Mouse (Mus musculus) intestine, embryonic 15.5 days (tissue): ENCODE data around the gene Evi5. TPM values are rescaled to one million over a fixed set of nuclear protein-coding genes. Genes with fewer than 3 reads are reported as not detected.

Experiments used
- ATAC-seq: fragments of 200-750 bp; cut with Nextera tagmentation; 2 replicates; pipeline ENCODE4 v1.8.0; 2017; ENCODE audit warnings: moderate TSS enrichment, moderate library complexity
- H3K27ac ChIP-seq: fragments of 300-500 bp; sonication (generic); 2 replicates; pipeline ENCODE4 v1.5.1; 2015; ENCODE audit warnings: mild to moderate bottlenecking, inconsistent platforms
- H3K27me3 ChIP-seq: fragments of 300-500 bp; sonication (generic); replicated peaks from 2 replicates; pipeline ENCODE4 v1.6.1; 2015; ENCODE audit warnings: inconsistent platforms
- H3K36me3 ChIP-seq: fragments of 300-500 bp; sonication (generic); 2 replicates; pipeline ENCODE4 v1.6.1; 2015; ENCODE audit warnings: inconsistent platforms
- H3K4me1 ChIP-seq: fragments of 300-500 bp; sonication (generic); replicated peaks from 2 replicates; pipeline ENCODE4 v1.6.1; 2015; ENCODE audit warnings: inconsistent platforms
- H3K4me2 ChIP-seq: fragments of 300-500 bp; sonication (generic); replicated peaks from 2 replicates; pipeline ENCODE4 v1.6.1; 2015; ENCODE audit warnings: mild to moderate bottlenecking, inconsistent platforms
- H3K4me3 ChIP-seq: fragments of 300-500 bp; sonication (generic); replicated peaks from 2 replicates; pipeline ENCODE4 v1.5.1; 2015; ENCODE audit warnings: inconsistent platforms
- H3K9ac ChIP-seq: fragments of 300-500 bp; sonication (generic); 2 replicates; pipeline ENCODE4 v1.6.1; 2015; ENCODE audit warnings: inconsistent platforms
- H3K9me3 ChIP-seq: fragments of 300-500 bp; sonication (generic); 2 replicates; pipeline ENCODE4 v1.6.1; 2016; ENCODE audit warnings: inconsistent platforms
- WGBS: fragments of 180-500 bp; shearing (Covaris S2); methylation state at CpG from one replicate; pipeline ENCODE4 v1.1.7; 2015; 5-methylcytosine and 5-hydroxymethylcytosine counted together
- polyA plus RNA-seq: library from polyadenylated mRNA; unstranded; fragments of >200 nt; fragmentation: Nextera tagmentation; extraction: Ambion mirVana; gene quantifications from 2 replicates; pipeline ENCODE4 v1.2.1, GENCODE M21; 2015

The Evi5 gene
- polyA plus RNA-seq, 1 experiment from 2014 or later = 66.3 TPM

GRCm38 (mm10) chr5:107717871-107718361 is 157.0 kb downstream of the Evi5 start:
- Histone ChIP-seq H3K27ac (no peak overlapping the region), H3K9me3 (no peaks in the 10 kb centered on the region), H3K4me2 (no peak overlapping the region), H3K9ac (no peak overlapping the region), H3K27me3 (peaks cover 48% of the 10 kb centered on the region), H3K36me3 (no peaks in the 10 kb centered on the region), H3K4me1 (peaks cover 16% of the 10 kb centered on the region), H3K4me3 (no peak overlapping the region)
- no peak for ATAC-seq
- WGBS = 16% methylated on average over 11 of the region's 11 CpGs

- Histone ChIP-seq H3K27ac (no peak overlapping the region), H3K4me2 (no peak overlapping the region), H3K9me3 (no peaks in the 10 kb centered on the region), H3K9ac (no peak overlapping the region), H3K27me3 (no peaks in the 10 kb centered on the region; the same call in 1 of the 2 replicates), H3K36me3 (no peaks in the 10 kb centered on the region), H3K4me3 (no peak overlapping the region), H3K4me1 (no peaks in the 10 kb centered on the region)
- ATAC-seq = no peak
- 54% methylated on average over 2 of the region's 2 CpGs for WGBS
Observed at GRCm38 (mm10) chr5:107711689-107712088, 163.2 kb downstream of the Evi5 start.

GRCm38 (mm10) chr5:107708124-107708797 is 166.6 kb downstream of the Evi5 start:
- ATAC-seq = no peak
- Histone ChIP-seq H3K9ac (no peak overlapping the region), H3K27me3 (no peaks in the 10 kb centered on the region), H3K4me2 (no peak overlapping the region), H3K27ac (no peak overlapping the region), H3K9me3 (no peaks in the 10 kb centered on the region), H3K36me3 (no peaks in the 10 kb centered on the region), H3K4me1 (no peaks in the 10 kb centered on the region; the same call in 1 of the 2 replicates), H3K4me3 (no peak overlapping the region)
- WGBS = 77% methylated on average over 8 of the region's 8 CpGs

DNA sequence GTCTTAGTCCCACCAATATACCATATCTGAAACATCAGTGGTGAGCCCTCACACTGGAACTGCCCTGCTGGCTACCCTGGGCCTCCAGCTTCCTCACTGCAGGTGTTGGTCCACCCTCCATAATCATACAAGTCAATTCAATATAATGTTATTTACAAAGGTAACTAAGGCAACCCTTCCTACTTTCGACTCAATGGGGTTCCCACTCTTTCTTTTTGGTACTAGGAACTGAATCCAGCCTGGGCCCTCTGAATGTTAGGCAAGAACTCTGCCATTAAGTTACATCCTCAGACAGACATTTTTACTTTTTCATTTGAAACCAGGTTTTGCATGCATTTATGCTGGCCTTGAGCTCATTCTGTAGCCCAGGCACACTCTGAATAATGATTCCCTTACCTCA is 168.6 kb downstream of the Evi5 start:
- H3K4me2 ChIP-seq = no peak overlapping the region
- no peaks in the 10 kb centered on the region for H3K36me3 ChIP-seq
- no peak overlapping the region for H3K27ac ChIP-seq
- no peak; the same call in 1 of the 2 replicates for ATAC-seq
- H3K9ac ChIP-seq = no peak overlapping the region
- whole genome bisulfite sequencing = 64% methylated on average over 1 of the region's 1 CpGs
- H3K4me3 ChIP-seq = no peak overlapping the region
- H3K27me3 ChIP-seq = no peaks in the 10 kb centered on the region
- no peaks in the 10 kb centered on the region for H3K9me3 ChIP-seq
- H3K4me1 ChIP-seq = no peaks in the 10 kb centered on the region; the same call in 1 of the 2 replicates

GRCm38 (mm10) chr5:107705756-107706155 is 169.2 kb downstream of the Evi5 start:
- H3K9me3 ChIP-seq = no peaks in the 10 kb centered on the region
- H3K36me3 ChIP-seq = no peaks in the 10 kb centered on the region
- H3K27ac ChIP-seq = no peak overlapping the region
- ATAC-seq = peak; percentile 47; the same call in 1 of the 2 replicates
- no peaks in the 10 kb centered on the region for H3K27me3 ChIP-seq
- H3K4me3 ChIP-seq = no peak overlapping the region
- WGBS = 74% methylated on average over 4 of the region's 4 CpGs
- H3K4me2 ChIP-seq = no peak overlapping the region
- no peak overlapping the region for H3K9ac ChIP-seq
- H3K4me1 ChIP-seq = no peaks in the 10 kb centered on the region; the same call in 1 of the 2 replicates

DNA sequence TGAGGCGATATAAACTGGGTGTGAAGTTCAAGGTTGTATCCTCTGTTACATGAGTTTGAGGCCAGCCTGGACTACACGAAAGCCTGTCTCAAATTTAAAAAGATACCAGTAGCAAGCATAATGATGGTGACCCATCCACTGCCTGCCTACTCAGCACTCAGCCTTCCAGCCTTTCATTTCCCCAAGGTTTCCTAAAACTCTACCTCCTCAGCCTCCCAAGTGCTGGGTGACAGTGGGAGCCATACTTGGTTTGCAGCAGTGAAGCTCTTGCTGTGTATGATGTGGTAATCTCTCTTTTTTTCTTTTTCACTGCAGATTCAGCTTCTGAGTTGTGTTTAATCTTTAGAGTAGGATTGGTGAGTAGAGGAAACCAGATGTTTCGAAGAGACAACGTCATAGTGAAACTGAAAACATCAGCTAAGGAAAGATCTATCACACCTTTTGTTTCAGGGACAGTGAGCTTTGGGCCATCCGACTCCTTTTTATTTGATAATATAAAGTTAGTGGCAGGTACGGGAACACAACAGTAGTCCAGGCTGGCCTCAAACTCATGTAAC is 171.6 kb downstream of the Evi5 start:
- WGBS = 84% methylated on average over 6 of the region's 6 CpGs
- no peak overlapping the region for H3K4me3 ChIP-seq
- ATAC-seq = no peak

GRCm38 (mm10) chr5:107701658-107702057 is 173.2 kb downstream of the Evi5 start:
- Histone ChIP-seq H3K9me3 (no peaks in the 10 kb centered on the region), H3K27me3 (no peaks in the 10 kb centered on the region), H3K36me3 (no peaks in the 10 kb centered on the region), H3K4me3 (no peak overlapping the region), H3K9ac (no peak overlapping the region), H3K27ac (no peak overlapping the region), H3K4me1 (no peaks in the 10 kb centered on the region; the same call in 1 of the 2 replicates), H3K4me2 (no peak overlapping the region)
- 86% methylated on average over 9 of the region's 9 CpGs for WGBS
- no peak for ATAC-seq

More for the DNA sequence above, 171.6 kb downstream of the Evi5 start:
- Histone ChIP-seq H3K27me3 (no peaks in the 10 kb centered on the region), H3K4me2 (no peak overlapping the region), H3K36me3 (no peaks in the 10 kb centered on the region), H3K9me3 (no peaks in the 10 kb centered on the region), H3K9ac (no peak overlapping the region), H3K27ac (no peak overlapping the region), H3K4me1 (no peaks in the 10 kb centered on the region; the same call in 1 of the 2 replicates)

DNA sequence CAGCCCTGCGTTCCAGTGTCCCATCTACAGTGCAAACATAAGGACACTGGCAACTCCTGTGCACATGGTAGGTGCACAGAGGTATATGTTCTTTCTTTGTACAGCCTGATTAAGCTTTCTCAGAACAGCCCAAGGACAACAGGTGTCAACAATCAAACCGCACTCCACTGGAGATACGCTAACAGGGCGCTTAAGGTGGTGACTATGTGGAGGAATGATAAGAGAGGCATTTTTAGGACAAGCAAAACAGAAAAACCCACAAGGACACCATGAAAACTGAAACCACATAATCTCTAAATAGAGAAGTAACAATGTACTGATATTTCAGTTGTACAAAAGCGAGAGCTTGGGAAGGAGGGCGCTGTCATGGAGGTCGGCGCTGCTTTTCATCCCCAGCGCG is 174.0 kb downstream of the Evi5 start:
- WGBS = 90% methylated on average over 10 of the region's 10 CpGs
- Histone ChIP-seq H3K36me3 (no peaks in the 10 kb centered on the region), H3K27ac (no peak overlapping the region), H3K4me3 (no peak overlapping the region), H3K4me1 (no peaks in the 10 kb centered on the region; the same call in 1 of the 2 replicates), H3K27me3 (no peaks in the 10 kb centered on the region), H3K4me2 (no peak overlapping the region), H3K9me3 (no peaks in the 10 kb centered on the region), H3K9ac (no peak overlapping the region)
- no peak for ATAC-seq

DNA sequence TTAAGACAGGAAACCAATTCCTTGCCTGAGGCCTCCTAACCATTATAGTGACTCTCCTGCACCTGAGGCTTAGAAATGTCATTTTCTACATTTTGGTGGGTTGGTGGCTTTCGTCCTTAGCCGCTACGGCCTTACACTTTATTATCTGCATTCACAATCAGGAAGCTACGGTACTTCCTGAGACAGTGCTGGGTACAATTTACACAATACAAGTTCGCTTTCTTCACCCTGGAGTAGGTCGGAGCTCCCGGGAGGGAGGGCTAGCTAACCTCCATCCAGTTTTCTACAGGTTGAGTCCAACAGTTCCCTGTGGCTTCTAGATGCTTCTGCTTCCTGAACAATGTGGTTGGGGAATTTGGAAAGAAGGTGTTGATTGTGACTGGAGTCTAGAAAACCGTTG is 176.0 kb downstream of the Evi5 start:
- H3K4me2 ChIP-seq = no peak overlapping the region
- no peak for ATAC-seq
- 75% methylated on average over 8 of the region's 8 CpGs for WGBS
- no peak overlapping the region for H3K27ac ChIP-seq
- H3K9ac ChIP-seq = no peak overlapping the region
- H3K4me1 ChIP-seq = no peaks in the 10 kb centered on the region
- no peaks in the 10 kb centered on the region for H3K36me3 ChIP-seq
- no peaks in the 10 kb centered on the region for H3K9me3 ChIP-seq
- no peaks in the 10 kb centered on the region for H3K27me3 ChIP-seq
- no peak overlapping the region for H3K4me3 ChIP-seq

GRCm38 (mm10) chr5:107695019-107695418 is 179.9 kb downstream of the Evi5 start:
- no peak for ATAC-seq
- no peaks in the 10 kb centered on the region for H3K4me1 ChIP-seq
- H3K4me2 ChIP-seq = no peak overlapping the region
- H3K4me3 ChIP-seq = no peak overlapping the region
- no peaks in the 10 kb centered on the region for H3K36me3 ChIP-seq
- no peaks in the 10 kb centered on the region for H3K9me3 ChIP-seq
- WGBS = 83% methylated on average over 3 of the region's 3 CpGs
- H3K27me3 ChIP-seq = no peaks in the 10 kb centered on the region
- no peak overlapping the region for H3K27ac ChIP-seq
- H3K9ac ChIP-seq = no peak overlapping the region
